Mouse (Mus musculus): Measurements from ENCODE around the gene Tk1. TPM values are rescaled to one million over a fixed set of nuclear protein-coding genes. Genes with fewer than 3 reads are reported as not detected.
"Not testable (repeated sequence)": the region's sequence is repeated elsewhere in the genome, so short reads cannot be mapped to it uniquely, and the experiment has no call there.

Tk1 gene
- total RNA-seq, 2 experiments from 2014 or later, result 0.60 to 0.94 TPM

GRCm38 (mm10) chr11:117826164-117826563 lies 272 bp upstream of the Tk1 start:
- intact Hi-C loops (cut with DNase I), result loop anchor here (10.0 kb wide), 1 partner anchor 581 kb away; no protein-coding TSS in a partner anchor
- no peak for DNase-seq (ENCODE audit: low spot score in 2 of 2)

GRCm38 (mm10) chr11:117824060-117824969 lies 1.6 kb downstream of the Tk1 start:
- peak; percentile 77 to 87 for DNase-seq (ENCODE audit: low spot score in 2 of 2)
- intact Hi-C loops (cut with DNase I), result loop anchor here (1.0 to 10.0 kb wide), 6 partner anchors 34 to 580 kb away; no protein-coding TSS in a partner anchor

- intact Hi-C loops (cut with DNase I), result loop anchor here (5.0 to 10.0 kb wide), 2 partner anchors 456 to 579 kb away; no protein-coding TSS in a partner anchor
- DNase-seq (ENCODE audit: low spot score in 2 of 2), result no peak
Measured at GRCm38 (mm10) chr11:117823411-117823810, 2.5 kb downstream of the Tk1 start.

GRCm38 (mm10) chr11:117822728-117823241 lies 3.1 kb downstream of the Tk1 start:
- DNase-seq (ENCODE audit: low spot score in 2 of 2), result no peak
- intact Hi-C loops (cut with DNase I), result loop anchor here (5.0 to 10.0 kb wide), 2 partner anchors 455 to 578 kb away; no protein-coding TSS in a partner anchor

- intact Hi-C loops (cut with DNase I), result loop anchor here (5.0 to 10.0 kb wide), 2 partner anchors 455 to 577 kb away; no protein-coding TSS in a partner anchor
- DNase-seq (ENCODE audit: low spot score in 2 of 2), result no peak
Measured at GRCm38 (mm10) chr11:117821868-117822267, 4.0 kb downstream of the Tk1 start.

GRCm38 (mm10) chr11:117820173-117820572 lies 5.7 kb downstream of the Tk1 start:
- DNase-seq (ENCODE audit: low spot score in 2 of 2), result no peak
- intact Hi-C loops (cut with DNase I), result loop anchor here (5.0 to 10.0 kb wide), 2 partner anchors 453 to 575 kb away; no protein-coding TSS in a partner anchor

GRCm38 (mm10) chr11:117819095-117819494 lies 6.8 kb downstream of the Tk1 start:
- DNase-seq (ENCODE audit: low spot score in 2 of 2), result no peak
- intact Hi-C loops (cut with DNase I), result no loop called here

GRCm38 (mm10) chr11:117816389-117816996 lies 9.4 kb downstream of the Tk1 start:
- intact Hi-C loops (cut with DNase I), result no loop called here
- peak in 1 of 2 experiments; percentile 53 for DNase-seq (ENCODE audit: low spot score in 2 of 2)

GRCm38 (mm10) chr11:117815850-117816249 lies 10.0 kb downstream of the Tk1 start:
- DNase-seq (ENCODE audit: low spot score in 2 of 2), result peak in 1 of 2 experiments; percentile 31
- intact Hi-C loops (cut with DNase I), result not testable (repeated sequence)

GRCm38 (mm10) chr11:117814704-117815366 lies 11.1 kb downstream of the Tk1 start:
- intact Hi-C loops (cut with DNase I), result no loop called here
- DNase-seq (ENCODE audit: low spot score in 2 of 2), result no peak

GRCm38 (mm10) chr11:117813867-117814266 lies 12.0 kb downstream of the Tk1 start:
- no peak for DNase-seq (ENCODE audit: low spot score in 2 of 2)
- intact Hi-C loops (cut with DNase I), result no loop called here

GRCm38 (mm10) chr11:117810401-117811046 lies 15.4 kb downstream of the Tk1 start:
- intact Hi-C loops (cut with DNase I), result no loop called here
- peak; percentile 56 to 57 for DNase-seq (ENCODE audit: low spot score in 2 of 2)

GRCm38 (mm10) chr11:117809407-117810311 lies 16.2 kb downstream of the Tk1 start, which contains the start of the genes Gm20708 and Syngr2:
Gene Gm20708, plus strand, starts transcription at chr11:117809668.
Gene Syngr2, plus strand, starts transcription at chr11:117809668.
- peak in 1 of 2 experiments; percentile 38 for DNase-seq (ENCODE audit: low spot score in 2 of 2)
- intact Hi-C loops (cut with DNase I), result no loop called here

GRCm38 (mm10) chr11:117806781-117807180 lies 19.1 kb downstream of the Tk1 start:
- no peak for DNase-seq (ENCODE audit: low spot score in 2 of 2)
- intact Hi-C loops (cut with DNase I), result no loop called here

GRCm38 (mm10) chr11:117803166-117803688 lies 22.7 kb downstream of the Tk1 start:
- intact Hi-C loops (cut with DNase I), result no loop called here
- no peak for DNase-seq (ENCODE audit: low spot score in 2 of 2)

- intact Hi-C loops (cut with DNase I), result no loop called here
Measured at GRCm38 (mm10) chr11:117801650-117802049, 24.2 kb downstream of the Tk1 start.

GRCm38 (mm10) chr11:117800038-117800437 lies 25.9 kb downstream of the Tk1 start:
- intact Hi-C loops (cut with DNase I), result no loop called here
- DNase-seq (ENCODE audit: low spot score in 2 of 2), result no peak

More at GRCm38 (mm10) chr11:117801650-117802049, 24.2 kb downstream of the Tk1 start:
- DNase-seq (ENCODE audit: low spot score in 2 of 2), result no peak

- intact Hi-C loops (cut with DNase I), result no loop called here
- DNase-seq (ENCODE audit: low spot score in 2 of 2), result no peak
Measured at GRCm38 (mm10) chr11:117799174-117799573, 26.7 kb downstream of the Tk1 start.

Measured in left cerebral cortex, postnatal 25 days (tissue).